Mouse (Mus musculus) limb, embryonic 11.5 days (tissue): Measurements from ENCODE around the gene Wdr82. TPM values are rescaled to one million over a fixed set of nuclear protein-coding genes. Genes with fewer than 3 reads are reported as not detected.

Source experiments
- ATAC-seq: fragments of 200-750 bp; cut with Nextera tagmentation; 2 replicates; pipeline ENCODE4 v1.8.0; 2017; ENCODE audit warnings: low read depth; ENCODE audit not compliant: insufficient number of reproducible peaks, low FRiP score, low TSS enrichment
- DNase-seq: peaks from one replicate; pipeline ENCODE4 v3.0.0-alpha.2; 2015; ENCODE audit warnings: low spot score
- H3K27ac ChIP-seq: fragments of 300-500 bp; sonication (generic); replicated peaks from 2 replicates; pipeline ENCODE4 v1.5.1; 2014; ENCODE audit warnings: low read depth, mild to moderate bottlenecking, low read length
- H3K27me3 ChIP-seq: fragments of 300-500 bp; sonication (generic); 2 replicates; pipeline ENCODE4 v1.6.1; 2014; ENCODE audit warnings: mild to moderate bottlenecking, low read length, mixed read lengths; ENCODE audit not compliant: control insufficient read depth, insufficient read depth
- H3K36me3 ChIP-seq: fragments of 300-500 bp; sonication (generic); 2 replicates; pipeline ENCODE4 v1.6.1; 2014; ENCODE audit warnings: mild to moderate bottlenecking, low read length, moderate library complexity, mixed read lengths; ENCODE audit not compliant: control insufficient read depth, insufficient read depth
- H3K4me1 ChIP-seq: fragments of 300-500 bp; sonication (generic); 2 replicates; pipeline ENCODE4 v1.6.1; 2014; ENCODE audit warnings: low read length, mixed read lengths; ENCODE audit not compliant: control insufficient read depth, insufficient read depth
- H3K4me2 ChIP-seq: fragments of 300-500 bp; sonication (generic); 2 replicates; pipeline ENCODE4 v1.6.1; 2014; ENCODE audit warnings: low read depth, mild to moderate bottlenecking, moderate library complexity; ENCODE audit not compliant: severe bottlenecking
- H3K4me3 ChIP-seq: fragments of 300-500 bp; sonication (generic); 2 replicates; pipeline ENCODE4 v1.5.1; 2014; ENCODE audit warnings: low read depth, low read length
- H3K9ac ChIP-seq: fragments of 300-500 bp; sonication (generic); 2 replicates; pipeline ENCODE4 v1.6.1; 2014; ENCODE audit warnings: mild to moderate bottlenecking, low read length
- H3K9me3 ChIP-seq: fragments of 300-500 bp; sonication (generic); 2 replicates; pipeline ENCODE4 v1.6.1; 2016; ENCODE audit warnings: low read length; ENCODE audit not compliant: control insufficient read depth
- WGBS: fragments of 180-500 bp; shearing (Covaris S2); extraction: QIAGEN DNeasy Blood & Tissue Kit; methylation state at CpG from one replicate; pipeline ENCODE4 v1.1.7; 2014; 5-methylcytosine and 5-hydroxymethylcytosine counted together
- polyA plus RNA-seq: library from polyadenylated mRNA; unstranded; fragments of >200 nt; fragmentation: Nextera tagmentation; extraction: Ambion mirVana; gene quantifications from 2 replicates; pipeline ENCODE4 v1.2.1, GENCODE M21; 2014

Wdr82 gene
- polyA plus RNA-seq, 1 experiment from 2014 or later, result 31.3 TPM

DNA sequence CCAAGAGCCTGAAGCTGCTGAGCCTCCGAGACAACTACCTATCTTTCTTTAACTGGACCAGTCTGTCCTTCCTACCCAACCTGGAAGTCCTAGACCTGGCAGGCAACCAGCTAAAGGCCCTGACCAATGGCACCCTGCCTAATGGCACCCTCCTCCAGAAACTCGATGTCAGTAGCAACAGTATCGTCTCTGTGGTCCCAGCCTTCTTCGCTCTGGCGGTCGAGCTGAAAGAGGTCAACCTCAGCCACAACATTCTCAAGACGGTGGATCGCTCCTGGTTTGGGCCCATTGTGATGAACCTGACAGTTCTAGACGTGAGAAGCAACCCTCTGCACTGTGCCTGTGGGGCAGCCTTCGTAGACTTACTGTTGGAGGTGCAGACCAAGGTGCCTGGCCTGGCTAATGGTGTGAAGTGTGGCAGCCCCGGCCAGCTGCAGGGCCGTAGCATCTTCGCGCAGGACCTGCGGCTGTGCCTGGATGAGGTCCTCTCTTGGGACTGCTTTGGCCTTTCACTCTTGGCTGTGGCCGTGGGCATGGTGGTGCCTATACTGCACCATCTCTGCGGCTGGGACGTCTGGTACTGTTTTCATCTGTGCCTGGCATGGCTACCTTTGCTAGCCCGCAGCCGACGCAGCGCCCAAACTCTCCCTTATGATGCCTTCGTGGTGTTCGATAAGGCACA is 54.9 kb downstream of the Wdr82 start:
- Histone ChIP-seq H3K27ac (no peak overlapping the region), H3K4me2 (peak overlapping the region; percentile 51), H3K4me3 (peak overlapping the region; percentile 24), H3K36me3 (no peaks in the 10 kb centered on the region), H3K27me3 (0 out of 2 replicates have a peak, but pooled peaks cover 5% of the 10 kb centered on the region), H3K9me3 (no peaks in the 10 kb centered on the region), H3K9ac (peak overlapping the region; percentile 5; the same call in 1 of the 2 replicates), H3K4me1 (no peaks in the 10 kb centered on the region)
- WGBS, result 65% methylated on average over 24 of the region's 24 CpGs
- no peak for DNase-seq
- ATAC-seq, result 0 out of 2 replicates have a peak, but pooled peaks have one; percentile 2

- H3K4me3 ChIP-seq, result peak overlapping the region; percentile 24
- 7% methylated on average over 34 of the region's 34 CpGs for WGBS
- no peaks in the 10 kb centered on the region for H3K9me3 ChIP-seq
- H3K27me3 ChIP-seq, result 0 out of 2 replicates have a peak, but pooled peaks cover 5% of the 10 kb centered on the region
- peak overlapping the region; percentile 51 for H3K4me2 ChIP-seq
- ATAC-seq (0 out of 2 replicates have a peak, but pooled peaks have one; percentile 32), DNase-seq (peak; percentile 60)
- no peaks in the 10 kb centered on the region for H3K4me1 ChIP-seq
- no peaks in the 10 kb centered on the region for H3K36me3 ChIP-seq
- H3K27ac ChIP-seq, result no peak overlapping the region
- peak overlapping the region; percentile 5; the same call in 1 of the 2 replicates for H3K9ac ChIP-seq
These were observed 55.5 kb downstream of the Wdr82 start for GRCm38 (mm10) chr9:106226151-106226682.

DNA sequence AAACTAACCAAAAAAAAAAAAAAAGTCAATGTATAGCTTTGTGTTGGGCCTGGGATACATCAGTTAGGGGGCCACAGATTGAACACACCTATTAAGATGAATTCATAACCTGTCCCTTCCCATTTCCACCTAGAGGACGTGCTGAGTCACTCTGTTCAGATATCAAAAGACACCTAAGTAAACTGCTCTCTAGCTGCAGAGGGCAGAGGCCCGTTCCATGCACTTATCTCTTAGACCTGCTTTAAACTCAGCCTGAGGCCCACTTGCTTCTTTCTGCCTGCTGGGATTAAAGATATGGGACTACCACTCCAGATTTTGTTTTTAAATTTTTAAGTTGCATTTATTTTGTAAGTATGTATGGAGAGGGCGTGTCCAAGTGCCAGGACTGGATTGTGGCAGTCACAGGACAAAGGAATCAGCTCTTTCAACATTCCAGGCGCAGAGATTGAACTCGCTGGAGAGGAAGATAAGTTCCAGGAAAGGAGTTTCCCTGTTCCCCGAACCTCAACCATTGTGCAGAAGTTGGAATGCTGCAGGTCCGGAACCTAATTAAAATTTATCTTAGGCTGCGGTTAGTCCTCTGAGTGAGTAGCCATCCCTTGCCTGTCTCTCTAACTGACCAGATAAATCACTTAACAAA is 57.2 kb downstream of the Wdr82 start:
- ATAC-seq, result no peak
- Histone ChIP-seq H3K4me3 (no peak overlapping the region), H3K9ac (no peak overlapping the region), H3K4me2 (no peak overlapping the region), H3K36me3 (no peaks in the 10 kb centered on the region), H3K27me3 (0 out of 2 replicates have a peak, but pooled peaks cover 5% of the 10 kb centered on the region), H3K9me3 (no peaks in the 10 kb centered on the region), H3K4me1 (no peaks in the 10 kb centered on the region), H3K27ac (no peak overlapping the region)
- 79% methylated on average over 8 of the region's 8 CpGs for WGBS
- no peak for DNase-seq

DNA sequence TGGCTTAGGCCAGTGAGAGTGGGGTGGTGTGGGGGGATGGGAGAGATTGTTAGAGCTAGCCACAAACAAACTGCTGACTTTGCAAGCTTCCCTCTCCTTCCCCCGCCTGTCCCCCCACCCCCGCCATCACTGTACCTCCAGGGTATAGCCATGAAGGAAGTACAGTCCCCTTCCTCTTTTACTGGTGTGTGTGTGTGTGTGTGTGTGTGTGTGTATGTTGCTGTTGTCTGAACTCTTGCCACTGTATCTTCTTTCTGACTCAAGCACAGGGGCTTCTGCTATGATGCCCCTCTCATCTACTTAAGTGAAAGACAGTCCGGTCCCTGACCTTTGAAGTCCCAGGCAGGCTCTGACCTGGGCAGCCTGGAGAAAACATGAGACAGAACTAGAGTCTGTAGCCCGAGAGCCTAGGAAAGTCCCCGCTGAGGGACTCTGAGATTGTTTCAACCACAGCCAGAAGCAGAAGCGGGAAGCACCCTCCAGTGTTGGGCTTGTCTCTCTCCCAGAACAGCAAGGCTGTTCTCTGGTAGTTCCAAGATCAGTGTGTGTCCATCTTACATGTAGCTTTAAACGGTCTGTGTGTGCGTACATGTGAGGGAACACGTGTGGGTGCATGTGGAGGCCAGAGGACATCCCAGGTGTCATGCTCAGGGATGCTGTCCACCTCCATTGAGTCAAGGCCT is 59.5 kb downstream of the Wdr82 start:
- no peak overlapping the region for H3K27ac ChIP-seq
- 0 out of 2 replicates have a peak, but pooled peaks cover 5% of the 10 kb centered on the region for H3K27me3 ChIP-seq
- WGBS, result 80% methylated on average over 8 of the region's 9 CpGs
- H3K9me3 ChIP-seq, result no peaks in the 10 kb centered on the region
- H3K9ac ChIP-seq, result no peak overlapping the region
- ATAC-seq, result no peak
- no peak overlapping the region for H3K4me3 ChIP-seq
- H3K36me3 ChIP-seq, result peaks cover 7% of the 10 kb centered on the region
- H3K4me2 ChIP-seq, result no peak overlapping the region
- DNase-seq, result no peak
- no peaks in the 10 kb centered on the region for H3K4me1 ChIP-seq

GRCm38 (mm10) chr9:106230734-106231106 is 60.0 kb downstream of the Wdr82 start:
- 0 out of 2 replicates have a peak, but pooled peaks cover 3% of the 10 kb centered on the region for H3K27me3 ChIP-seq
- H3K4me2 ChIP-seq, result no peak overlapping the region
- no peaks in the 10 kb centered on the region for H3K4me1 ChIP-seq
- H3K9ac ChIP-seq, result no peak overlapping the region
- H3K36me3 ChIP-seq, result peaks cover 8% of the 10 kb centered on the region
- DNase-seq (no peak), ATAC-seq (no peak)
- H3K9me3 ChIP-seq, result no peaks in the 10 kb centered on the region
- no peak overlapping the region for H3K4me3 ChIP-seq
- 58% methylated on average over 3 of the region's 3 CpGs for WGBS
- no peak overlapping the region for H3K27ac ChIP-seq

- no peak for DNase-seq
- H3K9me3 ChIP-seq, result no peaks in the 10 kb centered on the region
- no peak overlapping the region for H3K9ac ChIP-seq
- no peak for ATAC-seq
- WGBS, result 78% methylated on average over 7 of the region's 7 CpGs
- H3K27me3 ChIP-seq, result no peaks in the 10 kb centered on the region
- no peak overlapping the region for H3K4me3 ChIP-seq
- no peak overlapping the region for H3K4me2 ChIP-seq
- no peak overlapping the region for H3K27ac ChIP-seq
- no peaks in the 10 kb centered on the region for H3K4me1 ChIP-seq
- peaks cover 9% of the 10 kb centered on the region for H3K36me3 ChIP-seq
These were observed 60.5 kb downstream of the Wdr82 start for GRCm38 (mm10) chr9:106231220-106231619.

DNA sequence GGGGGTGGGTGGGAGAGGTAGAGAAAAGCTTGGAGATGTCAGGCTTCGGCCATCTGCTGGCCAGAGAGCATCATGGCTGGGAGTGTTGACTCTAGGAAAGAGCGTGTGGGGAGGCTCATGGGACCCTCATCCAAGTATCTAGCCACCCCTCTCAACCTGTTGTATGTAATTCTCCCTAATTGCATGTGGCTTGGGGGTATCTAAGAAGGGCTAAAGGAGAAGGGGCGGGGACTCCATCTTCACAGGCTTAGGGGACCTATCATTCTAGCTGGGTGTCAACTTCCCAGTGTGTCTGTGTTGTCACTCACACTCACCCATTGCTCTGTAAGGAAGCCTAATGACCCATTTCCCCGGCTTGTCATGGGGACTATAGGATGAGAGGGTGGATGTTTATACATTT is 61.1 kb downstream of the Wdr82 start:
- Histone ChIP-seq H3K27ac (no peak overlapping the region), H3K9me3 (no peaks in the 10 kb centered on the region), H3K4me1 (no peaks in the 10 kb centered on the region), H3K4me3 (no peak overlapping the region), H3K36me3 (peaks cover 10% of the 10 kb centered on the region), H3K4me2 (no peak overlapping the region), H3K27me3 (no peaks in the 10 kb centered on the region), H3K9ac (no peak overlapping the region)
- DNase-seq, result no peak
- ATAC-seq, result no peak
- 82% methylated on average over 4 of the region's 4 CpGs for WGBS

- no peak for DNase-seq
- Histone ChIP-seq H3K36me3 (peaks cover 10% of the 10 kb centered on the region), H3K4me2 (no peak overlapping the region), H3K4me3 (no peak overlapping the region), H3K4me1 (no peaks in the 10 kb centered on the region), H3K9ac (no peak overlapping the region), H3K27me3 (no peaks in the 10 kb centered on the region), H3K9me3 (no peaks in the 10 kb centered on the region), H3K27ac (no peak overlapping the region)
- 94% methylated on average over 3 of the region's 3 CpGs for WGBS
- peak; percentile 20; the same call in 1 of the 2 replicates for ATAC-seq
These were observed 62.2 kb downstream of the Wdr82 start for GRCm38 (mm10) chr9:106232956-106233355.
